Mouse (Mus musculus) embryonic stem cell, embryonic (primary cell): Measurements from ENCODE around the gene Grasp.

Source experiments
- CTCF ChIA-PET, 4 experiments: fragments of 300-600 bp in 2 of 4; fragments of 350-600 bp in 2 of 4; sonication (Branson Sonifier 250); formaldehyde crosslinking; loops; one replicate each; lab custom pipeline; 2022; ENCODE audit warnings: inconsistent platforms in 2 of 4; lab: Charles Lee
- POLR2A ChIA-PET, 4 experiments: fragments of 300-600 bp in 2 of 4; fragments of 350-600 bp in 2 of 4; sonication (Branson Sonifier 250); formaldehyde crosslinking; loops; one replicate each; lab custom pipeline; 2022; ENCODE audit warnings: antibody characterized with exemption in 4 of 4, inconsistent platforms in 1 of 4; lab: Charles Lee

Gene Grasp

DNA sequence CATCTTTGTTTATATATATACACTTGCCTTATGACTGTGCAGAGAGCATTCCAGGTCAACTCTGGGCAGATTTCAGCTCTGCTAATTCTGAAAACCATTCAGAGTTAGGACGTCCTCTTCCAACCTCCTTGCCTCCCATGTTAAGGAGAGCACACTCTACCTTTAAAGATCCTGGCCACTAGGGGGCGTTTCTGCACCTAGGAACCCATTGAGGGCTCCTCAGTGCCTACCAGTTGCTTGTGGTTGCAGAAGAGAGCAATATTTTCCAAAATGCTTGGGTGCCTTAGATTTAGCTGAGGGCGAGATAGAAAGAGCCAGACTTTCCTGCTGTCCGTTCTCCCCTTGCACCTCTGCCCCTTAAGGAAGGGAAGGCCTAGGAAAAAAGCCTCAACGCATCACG is 13.8 kb upstream of the Grasp start:
- POLR2A ChIA-PET, result interaction anchor here in 3 of 4 experiments (0.8 to 2.6 kb wide), 10 partner anchors 11 to 100 kb away, joined by 3 to 9 read pairs (median 4); no protein-coding TSS in a partner anchor
- CTCF ChIA-PET, result interaction anchor here (0.5 to 5.1 kb wide), 30 partner anchors 10 to 1603 kb away, joined by 3 to 26 read pairs (median 4); partner anchors contain the start of gene Grasp (in 1 of the 4)

DNA sequence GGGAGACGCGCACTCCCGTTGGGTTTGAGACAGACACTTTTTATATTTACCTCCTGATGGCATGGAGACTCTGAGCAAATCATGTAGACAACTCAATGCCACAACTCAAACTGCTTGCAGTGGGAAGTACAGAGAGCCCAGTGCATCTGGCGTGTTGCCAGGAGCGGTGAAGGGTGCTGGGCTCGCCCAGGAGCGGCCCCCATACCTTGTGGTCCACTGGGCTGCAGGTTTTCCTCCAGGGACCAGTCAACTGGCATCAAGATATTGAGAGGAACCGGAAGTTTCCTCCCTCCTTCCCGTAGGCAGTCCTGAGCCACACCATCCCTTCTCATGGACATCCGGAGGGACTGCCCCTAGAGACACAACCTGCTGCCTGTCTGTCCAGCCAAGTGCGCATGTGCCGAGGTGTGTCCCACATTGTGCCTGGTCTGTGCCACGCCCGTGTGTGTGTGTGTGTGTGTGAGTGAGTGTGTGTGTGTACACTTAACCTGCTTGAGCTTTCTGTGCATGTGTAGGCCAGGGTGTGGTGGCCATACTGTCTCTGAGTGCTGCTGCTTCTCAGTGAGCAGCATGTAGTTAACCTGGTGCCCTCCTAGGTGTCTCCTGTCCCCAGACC is 12.9 kb upstream of the Grasp start:
- ChIA-PET CTCF (interaction anchor here in 3 of 4 experiments (0.5 to 5.1 kb wide), 21 partner anchors 10 to 793 kb away, joined by 3 to 26 read pairs (median 5); partner anchors contain the start of gene Krt8 (in 1 of the 3)), POLR2A (interaction anchor here in 1 of 4 experiments (0.6 to 2.6 kb wide), 7 partner anchors 10 to 100 kb away, joined by 3 to 9 read pairs (median 5); no protein-coding TSS in a partner anchor)

DNA sequence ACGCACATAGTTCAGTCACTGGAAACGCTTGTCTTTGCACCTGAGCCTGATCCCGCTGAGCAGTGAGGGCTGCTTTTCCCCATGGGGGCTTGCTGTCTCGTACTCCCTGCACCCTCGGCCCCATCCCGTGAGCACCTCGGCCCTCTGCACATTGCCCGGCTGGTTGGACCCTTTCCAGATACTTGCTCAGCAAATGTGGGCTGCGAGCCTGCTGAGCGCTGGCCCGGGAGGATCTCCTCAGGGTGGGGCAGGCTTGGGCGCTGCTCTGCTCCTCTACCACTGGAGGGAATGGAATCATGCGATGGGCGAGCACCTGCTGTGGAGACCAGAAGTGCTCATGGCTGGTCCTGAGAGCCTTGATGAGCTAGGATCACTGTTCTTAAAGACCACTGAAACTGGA is 11.6 kb upstream of the Grasp start:
- CTCF ChIA-PET, result interaction anchor here in 3 of 4 experiments (0.6 to 5.1 kb wide), 10 partner anchors 9 to 115 kb away, joined by 3 to 26 read pairs (median 3); no protein-coding TSS in a partner anchor
- POLR2A ChIA-PET, result interaction anchor here in 3 of 4 experiments (0.8 to 1.3 kb wide), 4 partner anchors 10 to 71 kb away, joined by 3 to 5 read pairs (median 3); partner anchors contain the start of gene Grasp (in 1 of the 3)

DNA sequence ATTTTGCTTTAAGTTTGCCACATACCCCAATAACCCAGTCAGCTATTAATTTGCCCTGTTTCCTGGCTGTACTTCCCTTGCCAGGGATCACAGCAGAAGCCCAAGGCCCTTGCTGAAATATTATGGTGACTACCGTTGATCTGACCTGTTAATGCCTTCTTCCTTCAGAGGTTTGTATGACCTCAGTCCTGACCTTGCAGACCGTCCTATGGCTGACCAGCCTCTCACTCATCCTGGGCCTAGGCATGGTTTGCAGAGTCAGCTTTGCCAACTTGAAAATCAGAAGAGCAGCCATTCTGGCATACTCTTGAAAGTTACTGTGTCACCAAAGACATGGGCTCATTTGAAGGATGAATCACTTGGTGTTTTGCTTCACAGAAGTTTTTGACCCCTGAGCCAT is 8.9 kb upstream of the Grasp start:
- CTCF ChIA-PET, result interaction anchor here in 2 of 4 experiments (0.5 to 0.6 kb wide), 2 partner anchors 17 to 118 kb away, joined by 3 to 5 read pairs; no protein-coding TSS in a partner anchor

DNA sequence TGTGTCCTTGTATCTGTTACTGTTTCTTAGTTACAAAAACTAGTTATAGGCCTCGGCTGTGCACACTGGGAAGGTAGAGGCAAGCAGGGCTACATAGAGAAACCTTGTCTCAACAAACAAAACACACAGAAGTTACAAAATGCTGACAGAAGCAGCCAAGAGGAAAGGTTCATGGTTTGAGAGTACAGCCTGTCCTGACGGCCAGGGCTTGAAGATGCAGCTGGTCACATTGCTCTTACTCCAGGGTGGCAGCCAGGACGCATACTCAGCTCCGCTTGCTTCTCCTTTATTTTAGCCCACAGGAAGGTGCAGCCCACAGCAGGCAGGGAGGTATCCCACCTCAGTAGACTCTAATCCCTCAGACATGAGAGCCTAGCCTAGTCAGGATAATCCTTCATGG is 8.0 kb upstream of the Grasp start:
- CTCF ChIA-PET, result interaction anchor here in 2 of 4 experiments (0.7 kb wide), 2 partner anchors 25 to 1147 kb away, joined by 3 to 4 read pairs; no protein-coding TSS in a partner anchor
- POLR2A ChIA-PET, result interaction anchor here in 2 of 4 experiments (1.1 to 1.8 kb wide), 4 partner anchors 11 to 77 kb away, joined by 3 to 5 read pairs (median 3); no protein-coding TSS in a partner anchor

More for the DNA sequence above, 8.9 kb upstream of the Grasp start:
- POLR2A ChIA-PET, result interaction anchor here in 2 of 4 experiments (0.8 to 1.5 kb wide), 4 partner anchors 10 to 26 kb away, joined by 3 read pairs; no protein-coding TSS in a partner anchor

DNA sequence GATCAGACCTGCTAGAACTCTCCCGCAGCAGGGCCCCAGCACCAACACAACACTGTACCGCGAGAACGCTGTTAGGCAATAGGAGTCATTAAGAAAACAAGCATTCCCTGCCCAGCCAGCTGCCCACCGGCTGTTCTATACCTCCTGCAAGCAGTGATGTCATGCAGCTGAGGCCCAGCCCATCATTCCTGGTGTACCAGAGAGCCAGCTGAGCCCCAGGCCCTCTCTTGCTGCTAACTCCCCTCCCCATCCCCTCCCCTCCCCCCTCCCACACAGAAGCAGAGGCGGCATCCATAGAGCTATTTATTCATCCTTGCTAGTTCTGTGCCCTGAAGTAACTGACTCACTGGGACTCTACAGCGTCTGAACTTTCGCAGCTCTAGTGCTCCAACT is 3.1 kb upstream of the Grasp start:
- ChIA-PET POLR2A (interaction anchor here in 3 of 4 experiments (0.5 to 12.1 kb wide), 22 partner anchors 8 to 763 kb away, joined by 3 to 241 read pairs (median 5); no protein-coding TSS in a partner anchor), CTCF (interaction anchor here (0.6 to 2.4 kb wide), 47 partner anchors 10 to 1699 kb away, joined by 3 to 59 read pairs (median 6); no protein-coding TSS in a partner anchor)

DNA sequence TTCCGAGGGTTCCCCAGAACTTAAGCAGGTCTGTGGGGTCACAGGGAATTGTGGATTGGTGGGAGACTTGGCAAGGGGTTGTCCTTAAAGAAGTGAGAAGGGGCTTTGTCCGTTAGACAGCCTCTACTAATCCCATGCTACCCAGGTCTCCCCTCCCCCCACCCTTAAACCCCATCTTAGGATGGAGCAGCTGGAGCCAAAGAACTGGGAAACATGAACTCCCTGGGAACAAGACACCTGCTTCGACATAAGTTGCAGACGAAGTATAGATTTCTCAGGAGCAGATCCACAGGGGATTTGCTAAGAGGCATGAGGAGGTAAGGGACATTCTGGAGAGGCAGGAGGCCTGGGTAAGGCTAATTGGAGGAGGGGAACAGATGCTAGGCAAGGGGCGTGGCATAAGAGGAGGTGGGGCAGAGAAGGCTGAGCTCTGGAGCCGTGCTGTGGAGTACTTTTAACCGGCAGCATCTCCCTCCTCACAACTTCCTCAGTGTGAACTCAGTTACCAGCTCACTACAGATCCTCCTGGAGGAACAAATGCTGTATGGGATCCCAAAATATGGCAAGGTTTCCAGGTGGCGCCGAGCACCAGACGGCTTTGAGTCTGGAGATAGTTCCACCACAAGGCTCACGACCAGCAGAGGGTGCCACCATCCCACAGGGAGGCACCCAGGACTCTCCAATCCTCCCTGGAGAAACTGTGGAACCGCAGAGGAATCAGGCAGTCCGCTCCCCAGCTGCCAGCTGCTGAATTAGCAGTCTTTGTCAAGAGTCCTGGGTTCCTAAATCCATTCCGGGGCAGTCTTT is 2.5 kb upstream of the Grasp start:
- CTCF ChIA-PET, result interaction anchor here (0.5 to 2.4 kb wide), 67 partner anchors 9 to 1700 kb away, joined by 3 to 59 read pairs (median 5); no protein-coding TSS in a partner anchor
- POLR2A ChIA-PET, result interaction anchor here (0.5 to 12.1 kb wide), 42 partner anchors 8 to 763 kb away, joined by 3 to 241 read pairs (median 4); no protein-coding TSS in a partner anchor

DNA sequence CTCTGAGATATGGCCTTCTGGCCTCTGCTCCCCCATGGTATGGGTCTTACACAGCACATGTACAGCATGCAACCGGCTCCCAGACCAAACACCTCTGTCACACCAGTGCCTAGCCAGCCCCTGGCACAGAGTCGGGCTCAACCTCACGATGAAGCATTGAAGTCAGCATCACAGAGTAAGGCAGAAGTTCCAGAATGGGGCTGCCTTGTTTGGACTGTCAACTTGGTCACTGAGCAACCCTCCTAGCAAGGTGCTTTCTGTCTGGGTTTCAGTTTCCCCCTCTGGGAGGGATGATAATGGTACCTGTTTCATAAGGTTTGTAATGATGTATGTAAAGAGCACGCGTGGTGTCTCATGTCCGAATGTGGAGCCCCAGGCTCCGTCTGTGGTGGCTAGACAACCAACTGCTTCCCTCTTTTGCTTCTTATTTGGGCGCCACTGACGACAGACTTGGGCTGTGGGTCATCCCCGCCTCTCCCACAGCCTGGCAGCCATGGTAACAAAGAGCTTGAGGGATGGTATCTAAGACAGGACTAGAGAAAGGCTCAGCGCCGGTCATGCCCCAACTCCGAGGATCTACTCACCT is 998 bp upstream of the Grasp start:
- ChIA-PET CTCF (interaction anchor here (0.6 to 6.0 kb wide), 10 partner anchors 13 to 104 kb away, joined by 3 to 70 read pairs (median 10); no protein-coding TSS in a partner anchor), POLR2A (interaction anchor here in 3 of 4 experiments (0.6 to 12.1 kb wide), 21 partner anchors 10 to 1169 kb away, joined by 3 to 241 read pairs (median 5); partner anchors contain the start of gene Acvr1b (in 1 of the 3))

DNA sequence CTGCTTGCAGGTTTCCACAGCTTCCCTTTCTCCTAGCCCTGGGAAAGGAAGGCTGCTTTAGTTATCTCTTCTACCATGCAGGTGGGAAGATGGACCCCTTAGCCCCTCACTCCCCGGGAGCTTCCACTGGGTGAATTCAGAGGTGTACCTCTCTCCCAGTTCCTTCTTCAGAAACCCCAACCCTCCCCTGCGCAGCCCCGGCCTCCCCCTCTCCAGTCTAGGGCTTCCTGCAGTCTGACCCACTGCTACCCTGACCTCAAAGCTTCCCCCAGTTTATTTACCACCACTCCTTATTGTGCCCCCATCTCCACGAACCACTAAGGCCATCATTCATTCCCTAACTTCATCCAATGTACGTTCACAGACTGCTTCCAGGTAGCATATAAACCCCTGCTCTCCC is 392 bp upstream of the Grasp start:
- CTCF ChIA-PET, result interaction anchor here (0.6 to 6.0 kb wide), 13 partner anchors 13 to 811 kb away, joined by 3 to 70 read pairs (median 4); no protein-coding TSS in a partner anchor
- POLR2A ChIA-PET, result interaction anchor here (0.6 to 12.1 kb wide), 25 partner anchors 10 to 1170 kb away, joined by 3 to 241 read pairs (median 4); partner anchors contain the start of gene Acvr1b (in 1 of the 4)

DNA sequence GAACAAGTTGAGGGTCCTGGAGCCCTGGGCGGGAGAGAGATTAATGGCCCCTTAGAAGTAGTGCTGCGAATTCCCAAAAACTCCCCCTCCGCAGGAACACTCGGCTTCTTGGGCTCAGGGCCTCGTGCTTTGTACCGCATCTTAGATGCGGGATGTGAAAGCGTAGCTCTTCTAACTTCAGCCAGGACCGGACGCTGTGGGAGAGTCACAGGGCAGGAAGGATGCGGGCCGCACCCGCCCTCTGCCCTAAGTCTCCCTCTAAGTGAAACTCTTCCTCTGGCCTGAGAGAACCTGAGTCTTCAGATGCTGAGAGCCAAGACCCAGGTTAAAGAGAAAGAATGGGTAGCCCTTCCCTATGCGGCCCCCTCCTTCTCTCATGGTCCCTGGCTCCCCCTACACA is 989 bp downstream of the Grasp start:
- POLR2A ChIA-PET, result interaction anchor here in 3 of 4 experiments (0.6 to 12.1 kb wide), 29 partner anchors 10 to 316 kb away, joined by 3 to 241 read pairs (median 4); no protein-coding TSS in a partner anchor
- CTCF ChIA-PET, result interaction anchor here (0.6 to 6.0 kb wide), 15 partner anchors 11 to 90 kb away, joined by 3 to 70 read pairs (median 8); no protein-coding TSS in a partner anchor

DNA sequence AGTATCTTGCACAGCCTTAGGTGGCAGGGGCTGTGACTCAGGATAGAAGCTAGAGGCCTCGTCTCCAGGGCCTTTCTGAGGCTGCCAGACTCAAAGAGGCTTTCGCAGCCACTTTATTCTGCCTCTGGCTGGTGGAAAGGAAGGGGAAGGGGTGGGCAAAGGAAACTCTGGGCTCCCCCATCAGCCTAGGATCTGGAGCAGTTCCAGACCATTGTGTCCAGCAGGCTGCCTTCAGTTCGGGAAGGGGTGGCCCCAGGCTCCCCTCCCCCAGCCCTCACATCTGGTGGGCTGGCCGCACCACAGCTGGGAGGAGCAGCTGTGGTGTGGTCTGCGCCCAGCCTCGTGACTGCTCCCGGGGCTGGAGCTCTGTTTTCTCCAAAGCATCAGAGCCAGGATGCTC is 4.0 kb downstream of the Grasp start:
- ChIA-PET POLR2A (interaction anchor here in 3 of 4 experiments (0.6 to 12.1 kb wide), 38 partner anchors 9 to 1857 kb away, joined by 3 to 241 read pairs (median 4); partner anchors contain the start of genes Atg101 (in 2 of the 3) and Eif4b (in 1 of the 3)), CTCF (interaction anchor here (0.9 to 6.0 kb wide), 18 partner anchors 9 to 185 kb away, joined by 3 to 70 read pairs (median 4); no protein-coding TSS in a partner anchor)

DNA sequence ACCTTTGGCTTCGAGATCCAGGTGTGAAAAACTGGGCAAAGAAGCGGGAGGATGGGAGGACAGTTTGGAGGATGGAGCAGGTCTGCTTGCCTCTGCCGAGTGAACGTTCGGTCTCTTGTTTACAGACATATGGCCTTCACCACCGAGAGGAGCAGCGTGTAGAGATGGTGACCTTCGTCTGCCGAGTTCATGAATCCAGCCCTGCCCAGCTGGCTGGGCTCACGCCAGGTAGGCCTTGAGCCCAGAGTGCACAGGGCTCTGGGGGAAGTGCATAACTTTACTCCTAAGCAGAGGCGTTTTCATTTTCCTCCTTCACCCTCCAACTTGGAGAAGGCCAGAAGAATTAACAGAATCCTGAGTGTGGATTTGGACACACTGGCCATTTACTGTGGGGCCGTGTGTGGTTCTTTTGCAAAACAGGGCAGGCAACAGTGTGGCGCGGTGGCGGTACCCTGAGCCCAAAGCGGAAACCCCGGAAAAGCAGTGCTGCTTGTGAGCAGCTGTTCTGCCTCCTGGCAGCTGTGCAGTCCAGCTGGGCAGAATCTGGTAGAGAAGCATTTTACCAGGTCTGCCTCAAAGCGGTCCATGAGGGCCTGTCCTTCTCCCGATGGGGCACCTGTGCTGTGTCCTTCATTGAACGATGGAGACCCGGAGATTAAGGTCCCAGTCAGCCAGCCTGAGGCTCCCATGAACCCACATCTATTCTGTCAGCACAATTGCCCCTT is 5.0 kb downstream of the Grasp start:
- POLR2A ChIA-PET, result interaction anchor here in 3 of 4 experiments (0.5 to 12.1 kb wide), 27 partner anchors 8 to 981 kb away, joined by 3 to 241 read pairs (median 4); partner anchors contain the start of gene Atg101 (in 2 of the 3)
- CTCF ChIA-PET, result interaction anchor here in 3 of 4 experiments (1.1 to 6.0 kb wide), 13 partner anchors 8 to 428 kb away, joined by 3 to 70 read pairs (median 5); no protein-coding TSS in a partner anchor

DNA sequence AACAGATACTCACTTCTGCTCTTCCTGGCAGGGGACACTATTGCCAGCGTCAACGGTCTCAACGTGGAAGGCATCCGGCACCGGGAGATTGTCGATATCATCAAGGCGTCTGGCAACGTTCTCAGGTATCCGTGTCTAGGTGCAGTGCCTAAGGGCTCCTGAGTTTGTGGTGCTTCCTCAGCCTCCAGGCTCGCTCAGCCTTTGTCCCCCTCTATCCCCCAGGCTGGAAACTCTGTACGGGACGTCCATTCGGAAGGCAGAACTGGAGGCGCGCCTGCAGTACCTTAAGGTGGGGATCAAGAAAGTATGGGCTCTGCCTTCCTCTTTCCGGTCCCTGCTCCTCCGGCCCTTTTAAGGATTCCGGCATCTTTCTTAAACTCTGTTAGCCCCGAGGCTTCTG is 6.5 kb downstream of the Grasp start:
- POLR2A ChIA-PET, result interaction anchor here in 3 of 4 experiments (0.6 to 12.8 kb wide), 28 partner anchors 7 to 182 kb away, joined by 3 to 241 read pairs (median 5); partner anchors contain the start of genes Atg101 (in 2 of the 3), Grasp (in 2 of the 3) and Nr4a1 (in 1 of the 3)
- CTCF ChIA-PET, result interaction anchor here (0.5 to 2.5 kb wide), 35 partner anchors 9 to 1286 kb away, joined by 3 to 42 read pairs (median 4); partner anchors contain the start of genes 6030408B16Rik (in 1 of the 4) and Scn8a (in 1 of the 4)

DNA sequence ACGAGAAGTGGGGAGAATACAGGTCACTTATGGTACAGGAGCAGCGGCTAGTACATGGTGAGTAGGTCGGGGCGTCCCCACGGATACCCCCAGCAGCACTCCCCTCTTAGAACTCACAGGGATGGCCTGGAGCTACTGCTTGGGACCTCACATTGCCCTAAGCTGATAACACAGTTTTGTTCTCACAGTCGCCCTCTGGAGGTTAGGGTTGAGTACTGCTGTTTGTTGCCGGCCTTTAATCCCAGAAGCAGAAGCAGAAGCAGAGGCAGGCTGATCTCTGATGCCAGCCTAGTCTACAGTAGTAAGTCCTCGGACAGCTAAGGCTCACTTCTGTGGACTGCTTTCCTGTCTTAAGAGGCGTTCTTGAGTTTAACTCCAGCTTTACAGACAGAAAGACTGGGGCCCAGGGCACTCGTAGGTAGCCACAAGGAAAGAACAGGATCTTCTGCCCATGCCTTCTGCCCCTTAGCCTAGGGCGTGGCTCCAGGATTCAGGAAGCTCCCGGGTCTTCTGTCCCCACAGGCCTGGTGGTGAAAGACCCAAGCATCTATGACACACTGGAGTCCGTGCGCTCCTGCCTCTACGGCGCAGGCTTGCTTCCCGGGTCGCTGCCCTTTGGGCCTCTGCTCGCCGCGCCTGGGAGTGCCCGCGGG is 7.1 kb downstream of the Grasp start:
- ChIA-PET POLR2A (interaction anchor here (0.5 to 12.8 kb wide), 41 partner anchors 8 to 1774 kb away, joined by 3 to 241 read pairs (median 5); partner anchors contain the start of genes Atg101 (in 2 of the 4), Grasp (in 2 of the 4) and Nr4a1 (in 1 of the 4)), CTCF (interaction anchor here (0.5 to 2.5 kb wide), 47 partner anchors 8 to 1285 kb away, joined by 3 to 42 read pairs (median 4); partner anchors contain the start of genes 6030408B16Rik (in 1 of the 4), Atg101 (in 1 of the 4) and Scn8a (in 1 of the 4))
